Mouse (Mus musculus): ENCODE measurements at regions not wholly inside any gene's neighbourhood (a gene's known extent, or its start where the extent isn't known, plus 50 kb on each side); places are given as distances from the start of the nearest gene placed in this dataset.

- H3K27me3 ChIP-seq (ENCODE audit: control insufficient read depth, insufficient read depth, low read length): no peaks in the 10 kb centered on the region
- 46% methylated on average over 5 of the region's 5 CpGs for WGBS
- DNase-seq (ENCODE audit: low spot score): peak; percentile 60
These were observed 1114.6 kb upstream of the Adgrl3 start for GRCm38 (mm10) chr5:79905341-79905740.

More at GRCm38 (mm10) chr5:79905341-79905740, 1114.6 kb upstream of the Adgrl3 start:
- H3K4me2 ChIP-seq (ENCODE audit: low read depth, low read length): no peak overlapping the region
- ATAC-seq (replicated peaks; ENCODE audit: insufficient number of reproducible peaks, low FRiP score, low TSS enrichment, low read depth): no peak
- H3K9ac ChIP-seq (replicated peaks; ENCODE audit: low read length): no peak overlapping the region
- no peaks in the 10 kb centered on the region for H3K36me3 ChIP-seq (replicated peaks; ENCODE audit: control insufficient read depth, insufficient read depth, low read depth, low read length)
- no peaks in the 10 kb centered on the region for H3K9me3 ChIP-seq (replicated peaks; ENCODE audit: control insufficient read depth, low read length)
- H3K27ac ChIP-seq (replicated peaks; ENCODE audit: low read depth, low read length): no peak overlapping the region
- no peak overlapping the region for H3K4me3 ChIP-seq (ENCODE audit: low read depth, low read length)
- H3K4me1 ChIP-seq (ENCODE audit: control insufficient read depth, insufficient read depth, low read length): no peaks in the 10 kb centered on the region
